In the genomic region with DNA sequence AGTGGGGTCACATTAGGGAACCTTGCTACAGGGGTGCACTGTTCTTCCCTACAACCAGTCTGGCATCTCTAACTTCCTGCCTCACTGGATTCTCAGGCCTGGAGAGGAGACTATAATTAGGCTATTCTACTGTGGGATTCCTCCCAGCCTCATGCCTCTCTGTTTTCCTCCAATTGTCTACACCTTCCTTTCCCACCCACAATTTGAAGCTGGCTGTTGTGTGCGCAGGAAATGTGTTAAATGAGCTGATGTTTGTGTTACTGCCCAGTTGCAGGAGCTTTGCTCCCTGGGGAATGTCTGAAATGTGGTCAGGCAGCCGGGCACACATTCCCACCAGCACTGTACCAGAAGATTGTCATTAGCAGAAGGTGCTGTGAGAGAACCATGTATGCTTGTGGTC, we compare ENCODE assay signal across 9 mouse cellular contexts.
DNase-seq lines count a peak whose midpoint lies in the region; ATAC-seq lines count a peak whose summit lies in the region.
"Had no signal": no experiment of that assay in that cellular context is flagged by ENCODE, and none has a peak within 500 bp of the region (broad histone marks: within the 10 kb centered on the region; RNA-seq: fewer than 3 reads in every experiment).

No protein-coding gene starts in this region.

- intact Hi-C loops in heart, postnatal 25 days (cut with DNase I), result loop anchor here (2.0 to 5.0 kb wide), 5 partner anchors 72 to 139 kb away; no protein-coding TSS in a partner anchor

- H3K27me3 ChIP-seq in embryonic facial prominence, embryonic 10.5 days (replicated peaks; ENCODE audit: low read depth, poor library complexity, severe bottlenecking), result no peaks in the 10 kb centered on the region
- H3K27me3 ChIP-seq in liver, embryonic 13.5 days, result no peaks in the 10 kb centered on the region
- H3K27me3 ChIP-seq in midbrain, embryonic 11.5 days (ENCODE audit: control insufficient read depth, insufficient read depth, low read length), result no peaks in the 10 kb centered on the region

- peak; percentile 22 for DNase-seq in 3T3-L1 (ENCODE audit: low read depth, low spot score)
- DNase-seq in embryonic facial prominence, embryonic 10.5 days (ENCODE audit: low spot score), result no peak
- DNase-seq in heart, postnatal 25 days (ENCODE audit: low spot score), result peak; percentile 53
- no peak for DNase-seq in liver, embryonic 13.5 days
- DNase-seq in spleen, adult 12 weeks (ENCODE audit: low spot score), result no peak
- no peak for DNase-seq in frontal cortex, postnatal 25 days (ENCODE audit: low spot score in 2 of 2)
- DNase-seq in midbrain, embryonic 11.5 days (ENCODE audit: low spot score, missing footprints), result no peak

- H3K9me3 ChIP-seq in embryonic facial prominence, embryonic 10.5 days, result no peaks in the 10 kb centered on the region
- no peaks in the 10 kb centered on the region for H3K9me3 ChIP-seq in liver, embryonic 13.5 days (replicated peaks)
- H3K9me3 ChIP-seq in midbrain, embryonic 11.5 days (ENCODE audit: control insufficient read depth, low read length), result no peaks in the 10 kb centered on the region

- H3K4me3 ChIP-seq in embryonic facial prominence, embryonic 10.5 days, result no peak overlapping the region
- H3K4me3 ChIP-seq in liver, embryonic 13.5 days (replicated peaks), result no peak overlapping the region
- no peak overlapping the region for H3K4me3 ChIP-seq in midbrain, embryonic 11.5 days (ENCODE audit: low read depth, low read length)

- no peak overlapping the region for H3K9ac ChIP-seq in liver, embryonic 13.5 days
- no peak overlapping the region for H3K9ac ChIP-seq in midbrain, embryonic 11.5 days (ENCODE audit: low read length)

- H3K4me2 ChIP-seq in liver, embryonic 13.5 days, result no peak overlapping the region
- no peak overlapping the region for H3K4me2 ChIP-seq in midbrain, embryonic 11.5 days

- peaks cover 34% of the 10 kb centered on the region for H3K4me1 ChIP-seq in embryonic facial prominence, embryonic 10.5 days
- peaks cover 22% of the 10 kb centered on the region for H3K4me1 ChIP-seq in liver, embryonic 13.5 days (replicated peaks)
- H3K4me1 ChIP-seq in midbrain, embryonic 11.5 days (ENCODE audit: control insufficient read depth, insufficient read depth, low read length), result no peaks in the 10 kb centered on the region

- WGBS in embryonic facial prominence, embryonic 10.5 days, result 38% methylated on average over 2 of the region's 2 CpGs
- WGBS in liver, embryonic 13.5 days (ENCODE audit: insufficient replicate concordance), result 39% methylated on average over 2 of the region's 2 CpGs
- WGBS in midbrain, embryonic 11.5 days, result 60% methylated on average over 2 of the region's 2 CpGs

- H3K36me3 ChIP-seq in embryonic facial prominence, embryonic 10.5 days (replicated peaks), result no peaks in the 10 kb centered on the region
- no peaks in the 10 kb centered on the region for H3K36me3 ChIP-seq in liver, embryonic 13.5 days
- H3K36me3 ChIP-seq in midbrain, embryonic 11.5 days (ENCODE audit: control insufficient read depth, insufficient read depth, low read length), result no peaks in the 10 kb centered on the region

- H3K27ac ChIP-seq in embryonic facial prominence, embryonic 10.5 days (replicated peaks), result peak overlapping the region; percentile 41
- H3K27ac ChIP-seq in liver, embryonic 13.5 days, result peak overlapping the region; percentile 32; the same call in 1 of the 2 replicates
- no peak overlapping the region for H3K27ac ChIP-seq in midbrain, embryonic 11.5 days (ENCODE audit: low read depth, low read length)
- H3K27ac ChIP-seq: macrophage had no signal

- no peak for ATAC-seq in liver, embryonic 13.5 days (ENCODE audit: low read depth)
- no peak for ATAC-seq in inflammation-experienced regulatory T-cells, adult 6 months
- ATAC-seq in midbrain, embryonic 11.5 days (ENCODE audit: low FRiP score), result no peak

Comparison
In these comparisons a context has a peak if more than half of its experiments do, and no peak if none do; other contexts are left out.
1. DNase-seq: peak in 3T3-L1 (single experiment) and heart, postnatal 25 days (single experiment); none in embryonic facial prominence, embryonic 10.5 days (single experiment), liver, embryonic 13.5 days (single experiment), spleen, adult 12 weeks (single experiment), frontal cortex, postnatal 25 days (0 of 2) and midbrain, embryonic 11.5 days (single experiment).